Mouse (Mus musculus) testis, postnatal 14 days (tissue): ENCODE data around the gene Hist1h4h.
A peak's percentile ranks its signal among the peaks of the same experiment; 100 is the strongest.
"Not testable (repeated sequence)": the region's sequence is repeated elsewhere in the genome, so short reads cannot be mapped to it uniquely, and the experiment has no call there.

Experiments used
- DNase-seq: peaks from one replicate; pipeline ENCODE4 v3.0.0; 2021; ENCODE audit warnings: low spot score

The Hist1h4h gene

GRCm38 (mm10) chr13:23534368-23535131 is 3.7 kb downstream of the Hist1h4h start:
- no peak for DNase-seq

- peak; percentile 90 for DNase-seq
These were observed 4.6 kb downstream of the Hist1h4h start, which contains the start of gene Hist1h3g for GRCm38 (mm10) chr13:23535137-23536075. TSS of gene Hist1h3g (plus strand) at chr13:23535422.

- no peak for DNase-seq
These were observed 5.4 kb downstream of the Hist1h4h start for GRCm38 (mm10) chr13:23536076-23536822.

- no peak for DNase-seq
These were observed 6.3 kb downstream of the Hist1h4h start for GRCm38 (mm10) chr13:23537006-23537710.

GRCm38 (mm10) chr13:23538249-23538648 is 7.4 kb downstream of the Hist1h4h start:
- DNase-seq = no peak

- not testable (repeated sequence) for DNase-seq
These were observed 9.0 kb downstream of the Hist1h4h start for GRCm38 (mm10) chr13:23539821-23540220.

- no peak for DNase-seq
These were observed 10.6 kb downstream of the Hist1h4h start for GRCm38 (mm10) chr13:23541497-23541896.

- not testable (repeated sequence) for DNase-seq
These were observed 11.6 kb downstream of the Hist1h4h start for GRCm38 (mm10) chr13:23542225-23542980.

GRCm38 (mm10) chr13:23542999-23543607 is 12.3 kb downstream of the Hist1h4h start, which contains the start of gene Hist1h2bh:
TSS of gene Hist1h2bh (minus strand) at chr13:23543392.
- DNase-seq = peak; percentile 58

- DNase-seq = peak; percentile 78
These were observed 13.3 kb downstream of the Hist1h4h start, which contains the start of gene Hist1h3f for GRCm38 (mm10) chr13:23543965-23544786. TSS of gene Hist1h3f (plus strand) at chr13:23544052.

- not testable (repeated sequence) for DNase-seq
These were observed 13.9 kb downstream of the Hist1h4h start for GRCm38 (mm10) chr13:23544787-23545120.

GRCm38 (mm10) chr13:23546694-23547093 is 15.8 kb downstream of the Hist1h4h start:
- no peak for DNase-seq

GRCm38 (mm10) chr13:23550761-23551145 is 19.9 kb downstream of the Hist1h4h start:
- DNase-seq = no peak

- DNase-seq = peak; percentile 92
These were observed 20.4 kb downstream of the Hist1h4h start, which contains the start of gene Hist1h4f for GRCm38 (mm10) chr13:23551146-23551834. TSS of gene Hist1h4f (minus strand) at chr13:23551648.

GRCm38 (mm10) chr13:23551931-23552914 is 21.4 kb downstream of the Hist1h4h start:
- DNase-seq = no peak

GRCm38 (mm10) chr13:23552962-23553361 is 22.1 kb downstream of the Hist1h4h start, which contains the start of gene Hist1h1d:
TSS of gene Hist1h1d (plus strand) at chr13:23553262.
- DNase-seq = no peak

- no peak for DNase-seq
These were observed 23.5 kb downstream of the Hist1h4h start for GRCm38 (mm10) chr13:23554393-23554792.
